Mouse (Mus musculus) neural tube, embryonic 13.5 days (tissue): ENCODE results near the gene Stab2. TPM values are rescaled to one million over a fixed set of nuclear protein-coding genes. Genes with fewer than 3 reads are reported as not detected.
A peak's percentile ranks its signal among the peaks of the same experiment; 100 is the strongest.

Experiments used
- ATAC-seq: fragments of 200-750 bp; cut with Nextera tagmentation; 2 replicates; pipeline ENCODE4 v1.8.0; 2017; ENCODE audit warnings: low read depth, mild to moderate bottlenecking, moderate TSS enrichment, moderate library complexity
- H3K27ac ChIP-seq: fragments of 300-500 bp; sonication (generic); replicated peaks from 2 replicates; pipeline ENCODE4 v1.5.1; 2015; ENCODE audit warnings: moderate library complexity, mild to moderate bottlenecking, inconsistent platforms
- H3K27me3 ChIP-seq: fragments of 300-500 bp; sonication (generic); 2 replicates; pipeline ENCODE4 v1.6.1; 2015; ENCODE audit warnings: mild to moderate bottlenecking, inconsistent platforms
- H3K36me3 ChIP-seq: fragments of 300-500 bp; sonication (generic); 2 replicates; pipeline ENCODE4 v1.6.1; 2015; ENCODE audit warnings: mild to moderate bottlenecking, inconsistent platforms
- H3K4me1 ChIP-seq: fragments of 300-500 bp; sonication (generic); replicated peaks from 2 replicates; pipeline ENCODE4 v1.6.1; 2015; ENCODE audit warnings: inconsistent platforms
- H3K4me2 ChIP-seq: fragments of 300-500 bp; sonication (generic); 2 replicates; pipeline ENCODE4 v1.6.1; 2015; ENCODE audit warnings: inconsistent platforms, mild to moderate bottlenecking, moderate library complexity
- H3K4me3 ChIP-seq: fragments of 300-500 bp; sonication (generic); 2 replicates; pipeline ENCODE4 v1.5.1; 2015; ENCODE audit warnings: mild to moderate bottlenecking, inconsistent platforms
- H3K9ac ChIP-seq: fragments of 300-500 bp; sonication (generic); 2 replicates; pipeline ENCODE4 v1.6.1; 2015; ENCODE audit warnings: moderate library complexity, mild to moderate bottlenecking, inconsistent platforms
- H3K9me3 ChIP-seq: fragments of 300-500 bp; sonication (generic); 2 replicates; pipeline ENCODE4 v1.6.1; 2016; ENCODE audit warnings: inconsistent platforms
- WGBS: fragments of 180-500 bp; shearing (Covaris S2); methylation state at CpG from one replicate; pipeline ENCODE4 v1.1.7; 2015; 5-methylcytosine and 5-hydroxymethylcytosine counted together
- polyA plus RNA-seq: library from polyadenylated mRNA; unstranded; fragments of >200 nt; fragmentation: Nextera tagmentation; extraction: Ambion mirVana; gene quantifications from 2 replicates; pipeline ENCODE4 v1.2.1, GENCODE M21; 2015

Stab2 gene
- polyA plus RNA-seq, 1 experiment from 2014 or later, result 0.24 TPM

DNA sequence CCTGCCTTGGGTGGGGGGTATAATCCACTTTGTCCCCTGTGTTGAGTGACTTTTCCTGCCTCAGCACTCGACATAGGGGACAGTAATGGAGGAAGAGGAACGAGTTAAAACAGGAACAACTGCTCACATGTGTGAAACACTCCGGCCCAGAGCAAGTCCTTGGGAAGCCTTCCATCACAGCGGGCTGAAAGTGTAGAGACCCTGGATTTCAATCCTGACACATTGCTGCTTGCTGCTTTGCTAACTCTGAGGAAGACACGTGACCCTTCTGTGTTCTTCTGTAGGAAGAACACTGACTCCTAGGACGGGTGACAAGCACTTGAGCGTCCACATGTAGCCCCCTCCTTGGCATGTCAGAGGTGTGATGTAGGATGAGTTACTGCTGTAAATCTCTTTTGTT lies 192.7 kb downstream of the Stab2 start:
- H3K36me3 ChIP-seq, result no peaks in the 10 kb centered on the region
- no peak overlapping the region for H3K4me2 ChIP-seq
- H3K4me1 ChIP-seq, result peaks cover 10% of the 10 kb centered on the region
- H3K27me3 ChIP-seq, result no peaks in the 10 kb centered on the region
- no peak for ATAC-seq
- no peak overlapping the region for H3K4me3 ChIP-seq
- H3K9ac ChIP-seq, result no peak overlapping the region
- no peak overlapping the region for H3K27ac ChIP-seq
- no peaks in the 10 kb centered on the region for H3K9me3 ChIP-seq
- 86% methylated on average over 7 of the region's 7 CpGs for WGBS

DNA sequence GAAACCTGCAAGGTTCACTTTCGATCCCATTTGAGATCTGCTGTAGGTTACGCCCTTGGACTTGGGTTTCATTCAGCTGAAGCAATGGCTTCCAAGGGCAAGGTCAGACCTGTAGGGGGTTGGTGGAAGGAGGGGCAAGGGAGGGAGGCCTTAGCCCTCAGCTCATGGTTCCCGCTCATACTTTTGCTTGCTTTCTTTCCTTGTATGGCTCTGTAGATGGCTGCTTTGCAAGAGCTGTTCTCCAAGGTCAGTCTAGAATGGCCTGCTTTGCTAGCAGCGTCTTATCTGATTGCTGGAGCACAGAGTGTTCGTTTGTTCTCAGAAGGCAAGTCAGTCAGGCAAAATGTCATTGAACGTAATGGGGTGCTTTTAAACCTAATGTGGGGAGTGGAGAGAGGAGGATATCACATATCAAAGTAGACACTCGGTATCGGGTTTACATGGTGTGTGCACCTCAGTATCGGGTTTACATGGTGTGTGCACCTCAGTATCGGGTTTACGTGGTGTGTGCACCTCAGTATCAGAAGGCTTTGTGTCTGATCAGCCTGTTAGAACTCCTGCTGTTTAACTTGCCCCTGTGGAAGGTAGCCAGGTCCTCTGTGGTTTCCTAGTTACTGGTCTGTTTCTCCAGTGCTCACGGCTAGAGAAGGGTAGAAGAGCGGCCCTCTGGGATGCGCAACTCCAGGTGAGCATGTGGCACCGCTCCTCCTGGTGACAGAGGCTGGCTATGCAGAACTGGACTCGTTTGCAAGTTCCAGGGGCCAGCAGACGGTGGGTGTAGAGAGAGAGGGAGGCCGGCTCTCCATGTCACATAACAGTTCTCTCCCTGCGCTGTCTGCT lies 193.3 kb downstream of the Stab2 start:
- Histone ChIP-seq H3K27me3 (no peaks in the 10 kb centered on the region), H3K9ac (no peak overlapping the region), H3K36me3 (no peaks in the 10 kb centered on the region), H3K4me3 (no peak overlapping the region), H3K4me1 (peaks cover 4% of the 10 kb centered on the region), H3K9me3 (no peaks in the 10 kb centered on the region), H3K4me2 (no peak overlapping the region), H3K27ac (no peak overlapping the region)
- ATAC-seq, result no peak
- WGBS, result 81% methylated on average over 19 of the region's 19 CpGs

DNA sequence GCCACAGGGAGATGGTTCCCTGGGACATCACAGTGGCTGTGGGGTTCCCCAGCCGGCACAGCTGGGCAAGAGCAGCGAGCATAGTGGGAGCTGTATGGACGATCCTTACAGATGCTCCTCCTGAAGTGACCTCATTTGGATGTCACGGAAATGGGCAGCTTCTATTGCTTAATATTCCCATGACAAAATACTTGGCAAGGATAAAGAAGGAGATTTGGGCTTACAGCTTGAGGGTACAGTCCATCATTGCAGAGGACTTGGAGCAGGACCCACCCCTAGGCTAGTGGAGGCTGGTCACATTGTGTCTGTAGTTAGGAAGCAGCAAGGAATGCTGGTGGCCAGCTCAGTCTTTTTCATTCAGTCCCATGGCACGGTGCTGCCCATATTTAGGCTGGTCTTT lies 197.2 kb downstream of the Stab2 start:
- Histone ChIP-seq H3K4me2 (no peak overlapping the region), H3K27me3 (no peaks in the 10 kb centered on the region), H3K9me3 (no peaks in the 10 kb centered on the region), H3K9ac (no peak overlapping the region), H3K4me1 (peaks cover 5% of the 10 kb centered on the region), H3K36me3 (no peaks in the 10 kb centered on the region), H3K4me3 (no peak overlapping the region), H3K27ac (no peak overlapping the region)
- 91% methylated on average over 5 of the region's 5 CpGs for WGBS
- ATAC-seq, result no peak

DNA sequence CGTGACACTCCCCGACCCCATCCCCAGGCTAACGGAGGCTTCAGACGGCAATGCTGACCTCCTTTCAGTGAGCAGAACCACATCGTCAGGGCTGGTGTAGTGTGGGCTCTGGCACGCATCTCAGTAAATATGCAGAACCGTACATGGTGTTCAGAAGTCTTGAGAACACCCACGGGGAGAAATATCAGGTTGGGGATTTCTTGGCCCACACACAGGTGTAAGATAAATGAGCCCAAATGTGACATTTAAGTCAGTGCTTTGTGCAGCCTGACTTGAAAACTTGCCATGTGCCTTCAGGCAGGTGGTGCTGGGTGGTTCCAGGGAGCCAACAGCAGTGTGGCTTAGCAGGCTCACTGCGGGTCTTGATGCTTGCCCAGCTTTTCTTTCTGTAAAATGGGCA lies 197.8 kb downstream of the Stab2 start:
- WGBS, result 88% methylated on average over 9 of the region's 9 CpGs
- no peak overlapping the region for H3K4me2 ChIP-seq
- H3K4me1 ChIP-seq, result peaks cover 5% of the 10 kb centered on the region
- no peaks in the 10 kb centered on the region for H3K36me3 ChIP-seq
- no peak for ATAC-seq
- no peak overlapping the region for H3K27ac ChIP-seq
- no peaks in the 10 kb centered on the region for H3K27me3 ChIP-seq
- H3K9me3 ChIP-seq, result no peaks in the 10 kb centered on the region
- H3K4me3 ChIP-seq, result no peak overlapping the region
- no peak overlapping the region for H3K9ac ChIP-seq

DNA sequence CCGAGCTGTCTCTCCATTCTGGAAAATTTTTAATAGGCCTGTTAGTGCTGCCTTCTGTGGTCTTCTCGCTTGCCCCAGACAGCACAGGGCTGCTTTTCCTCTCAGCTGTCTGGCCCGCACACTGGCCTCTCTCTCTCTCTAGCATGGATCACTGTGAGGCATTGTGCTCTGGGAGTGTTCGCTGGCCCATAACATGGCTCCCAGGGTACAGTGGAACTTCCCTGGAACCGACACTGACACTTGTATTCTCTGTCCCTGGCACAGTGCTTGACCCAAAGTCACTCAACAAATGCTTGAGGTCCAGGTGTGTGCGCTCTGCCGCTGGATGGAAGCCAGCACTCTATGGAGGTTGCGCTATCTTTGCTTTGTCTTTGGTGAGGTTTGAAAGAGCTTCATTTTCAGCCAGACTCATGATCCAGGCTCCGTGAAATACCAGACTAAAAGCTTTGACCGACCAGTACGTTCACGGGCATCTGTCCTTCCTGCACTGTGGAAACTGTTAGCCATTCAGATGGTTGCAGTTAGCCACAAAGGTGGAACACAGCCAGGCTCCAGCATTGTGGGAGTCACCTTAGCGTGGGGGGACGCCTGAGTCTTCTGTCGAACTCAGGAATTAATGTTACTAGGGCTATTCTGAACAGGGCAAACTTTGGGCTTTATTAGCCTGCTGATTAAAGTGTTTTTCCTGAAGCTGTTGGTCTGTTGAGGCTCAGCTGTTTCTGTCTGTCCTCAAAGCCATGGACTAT lies 199.6 kb downstream of the Stab2 start:
- no peaks in the 10 kb centered on the region for H3K27me3 ChIP-seq
- ATAC-seq, result peak; percentile 57; the same call in 1 of the 2 replicates
- no peaks in the 10 kb centered on the region for H3K9me3 ChIP-seq
- H3K9ac ChIP-seq, result no peak overlapping the region
- H3K4me3 ChIP-seq, result no peak overlapping the region
- no peaks in the 10 kb centered on the region for H3K36me3 ChIP-seq
- 74% methylated on average over 15 of the region's 15 CpGs for WGBS
- H3K27ac ChIP-seq, result no peak overlapping the region
- no peak overlapping the region for H3K4me2 ChIP-seq
- peaks cover 5% of the 10 kb centered on the region for H3K4me1 ChIP-seq

DNA sequence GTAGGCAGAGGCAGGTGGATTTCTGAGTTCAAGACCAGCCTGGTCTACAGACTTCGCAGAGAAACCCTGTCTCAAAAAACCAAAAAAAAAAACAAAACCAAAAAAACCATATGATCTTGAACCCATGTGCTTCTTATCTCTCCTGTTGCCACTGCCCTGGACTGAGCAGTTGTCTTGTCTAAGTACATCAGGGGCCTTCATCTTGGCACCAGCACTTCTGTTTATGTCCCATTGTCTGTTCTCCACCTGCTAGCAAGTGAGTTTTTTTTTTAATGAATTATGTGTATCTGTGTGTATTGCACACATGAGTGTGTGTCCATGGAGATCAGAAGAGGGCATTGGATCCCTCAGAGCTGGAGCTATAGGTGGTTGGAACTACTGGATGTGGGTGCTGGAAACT lies 200.5 kb downstream of the Stab2 start:
- no peaks in the 10 kb centered on the region for H3K36me3 ChIP-seq
- WGBS, result 100% methylated on average over 1 of the region's 1 CpGs
- no peak overlapping the region for H3K4me2 ChIP-seq
- no peak overlapping the region for H3K9ac ChIP-seq
- H3K9me3 ChIP-seq, result no peaks in the 10 kb centered on the region
- H3K4me1 ChIP-seq, result peaks cover 5% of the 10 kb centered on the region
- H3K4me3 ChIP-seq, result no peak overlapping the region
- no peaks in the 10 kb centered on the region for H3K27me3 ChIP-seq
- H3K27ac ChIP-seq, result no peak overlapping the region
- ATAC-seq, result no peak

DNA sequence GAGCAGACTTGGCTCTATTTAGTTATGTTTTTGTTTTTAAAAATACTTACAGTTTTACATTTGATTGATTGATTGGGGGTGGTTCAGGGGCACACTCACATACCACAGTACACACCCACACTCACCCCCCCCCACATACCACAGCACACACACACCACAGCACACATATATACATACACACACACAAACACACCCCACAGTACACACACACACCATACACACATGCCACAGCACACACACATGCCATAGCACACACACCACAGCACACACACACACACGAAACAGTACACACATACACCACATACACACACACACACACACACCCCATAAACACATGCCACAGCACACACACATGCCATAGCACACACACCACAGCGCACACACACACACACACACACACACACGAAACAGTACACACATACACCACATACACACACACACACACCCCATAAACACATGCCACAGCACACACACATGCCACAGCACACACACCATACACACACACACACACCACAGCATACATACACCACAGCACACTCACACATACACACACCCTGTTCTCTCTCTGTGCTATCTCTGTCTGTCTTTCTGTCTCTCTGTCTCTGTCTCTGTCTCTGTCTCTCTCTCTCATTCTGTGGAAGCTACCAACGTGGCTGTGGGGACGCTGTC lies 211.6 kb downstream of the Stab2 start:
- no peak for ATAC-seq
- H3K9me3 ChIP-seq, result no peaks in the 10 kb centered on the region
- no peaks in the 10 kb centered on the region for H3K27me3 ChIP-seq
- no peak overlapping the region for H3K4me2 ChIP-seq
- no peak overlapping the region for H3K27ac ChIP-seq
- no peaks in the 10 kb centered on the region for H3K36me3 ChIP-seq
- H3K4me1 ChIP-seq, result no peaks in the 10 kb centered on the region
- 88% methylated on average over 5 of the region's 5 CpGs for WGBS
- H3K9ac ChIP-seq, result no peak overlapping the region
- H3K4me3 ChIP-seq, result no peak overlapping the region

DNA sequence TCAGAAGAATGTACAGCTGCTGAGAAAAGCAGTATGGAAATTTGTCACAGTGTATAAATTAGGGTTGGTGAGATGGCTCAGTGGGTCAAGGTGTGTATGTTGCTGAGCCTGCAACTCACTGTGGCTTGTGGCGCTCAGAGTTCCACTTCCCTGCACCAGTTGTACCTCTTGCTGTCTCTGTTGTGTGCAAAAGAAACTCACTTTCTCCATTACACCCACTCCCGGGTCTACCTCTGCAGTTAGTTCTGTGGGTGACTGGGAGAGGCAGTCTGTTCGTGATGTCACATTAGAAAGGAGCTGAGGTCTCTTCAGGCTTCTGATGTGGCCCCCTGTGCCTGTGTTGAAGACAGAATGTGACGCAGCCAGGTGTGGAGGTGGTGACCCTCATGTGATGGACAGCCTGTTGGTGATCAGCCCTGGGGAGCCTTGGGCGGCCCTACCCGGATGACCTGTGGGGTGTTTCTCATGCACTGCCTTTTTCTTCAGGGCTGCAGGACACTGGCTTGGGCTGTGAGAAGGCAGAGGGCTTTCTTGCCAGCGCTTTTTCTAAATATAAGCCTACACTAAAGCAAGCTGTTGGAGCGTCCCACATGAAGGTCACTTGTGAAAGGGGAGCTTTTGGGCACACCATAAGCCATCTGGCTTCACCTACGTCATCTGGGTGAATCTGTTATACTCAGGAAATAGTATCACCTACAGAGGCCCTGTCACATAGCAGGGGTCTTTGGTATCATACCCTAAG lies 212.9 kb downstream of the Stab2 start:
- Histone ChIP-seq H3K36me3 (no peaks in the 10 kb centered on the region), H3K27me3 (no peaks in the 10 kb centered on the region), H3K4me1 (no peaks in the 10 kb centered on the region), H3K9me3 (no peaks in the 10 kb centered on the region), H3K4me2 (no peak overlapping the region), H3K9ac (no peak overlapping the region), H3K27ac (no peak overlapping the region), H3K4me3 (no peak overlapping the region)
- WGBS, result 93% methylated on average over 9 of the region's 9 CpGs
- no peak for ATAC-seq

DNA sequence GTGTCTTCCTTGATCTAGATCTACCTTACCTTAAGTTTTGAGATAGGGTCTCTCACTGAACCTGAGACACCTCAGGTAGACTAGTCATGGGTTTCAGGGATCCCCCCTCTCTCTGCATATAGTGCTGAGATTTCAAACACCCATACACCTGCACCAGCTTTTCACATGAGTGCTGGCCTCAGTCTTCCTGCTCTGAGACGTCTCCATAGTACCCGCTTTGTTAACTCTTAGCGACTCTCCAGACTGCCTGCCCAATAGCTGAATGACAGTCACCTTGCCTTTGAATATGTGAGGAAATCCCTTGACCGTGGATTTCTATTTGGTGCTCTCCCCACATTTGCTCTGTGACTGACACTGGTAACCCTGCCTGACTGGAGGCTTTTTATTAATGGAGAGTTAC lies 213.6 kb downstream of the Stab2 start:
- 89% methylated on average over 4 of the region's 4 CpGs for WGBS
- no peaks in the 10 kb centered on the region for H3K36me3 ChIP-seq

DNA sequence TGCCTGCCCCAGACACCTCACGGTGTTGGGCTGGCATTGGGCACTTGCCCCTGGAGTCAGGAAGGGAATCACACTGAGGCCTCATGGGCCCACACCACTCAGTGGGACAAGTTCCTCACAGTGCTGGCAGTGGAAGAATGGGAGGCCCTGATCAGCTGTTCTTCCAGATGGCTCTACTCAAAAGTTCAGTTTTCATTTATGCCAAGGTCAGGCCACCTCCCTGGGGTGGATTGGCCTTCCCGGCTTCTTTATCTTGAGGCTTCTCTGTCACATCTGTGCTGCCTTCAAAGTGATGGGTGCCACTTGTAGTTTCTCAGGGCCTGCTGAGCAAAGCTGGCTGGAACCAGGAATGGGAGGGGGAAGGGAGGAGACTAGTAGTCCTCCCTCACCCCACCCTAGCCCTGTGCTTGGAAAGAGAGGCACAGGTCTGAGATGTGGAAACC lies 214.3 kb downstream of the Stab2 start:
- WGBS, result 73% methylated on average over 2 of the region's 2 CpGs
- ATAC-seq, result 0 out of 2 replicates have a peak, but pooled peaks have one; percentile 28
- Histone ChIP-seq H3K27ac (no peak overlapping the region), H3K4me2 (no peak overlapping the region), H3K4me3 (no peak overlapping the region), H3K9ac (no peak overlapping the region), H3K36me3 (no peaks in the 10 kb centered on the region), H3K4me1 (peaks cover 13% of the 10 kb centered on the region), H3K27me3 (no peaks in the 10 kb centered on the region), H3K9me3 (no peaks in the 10 kb centered on the region)

More for the DNA sequence above, 213.6 kb downstream of the Stab2 start:
- Histone ChIP-seq H3K4me2 (no peak overlapping the region), H3K9ac (no peak overlapping the region), H3K4me3 (no peak overlapping the region), H3K9me3 (no peaks in the 10 kb centered on the region), H3K27ac (no peak overlapping the region), H3K4me1 (peaks cover 6% of the 10 kb centered on the region), H3K27me3 (no peaks in the 10 kb centered on the region)
- no peak for ATAC-seq

DNA sequence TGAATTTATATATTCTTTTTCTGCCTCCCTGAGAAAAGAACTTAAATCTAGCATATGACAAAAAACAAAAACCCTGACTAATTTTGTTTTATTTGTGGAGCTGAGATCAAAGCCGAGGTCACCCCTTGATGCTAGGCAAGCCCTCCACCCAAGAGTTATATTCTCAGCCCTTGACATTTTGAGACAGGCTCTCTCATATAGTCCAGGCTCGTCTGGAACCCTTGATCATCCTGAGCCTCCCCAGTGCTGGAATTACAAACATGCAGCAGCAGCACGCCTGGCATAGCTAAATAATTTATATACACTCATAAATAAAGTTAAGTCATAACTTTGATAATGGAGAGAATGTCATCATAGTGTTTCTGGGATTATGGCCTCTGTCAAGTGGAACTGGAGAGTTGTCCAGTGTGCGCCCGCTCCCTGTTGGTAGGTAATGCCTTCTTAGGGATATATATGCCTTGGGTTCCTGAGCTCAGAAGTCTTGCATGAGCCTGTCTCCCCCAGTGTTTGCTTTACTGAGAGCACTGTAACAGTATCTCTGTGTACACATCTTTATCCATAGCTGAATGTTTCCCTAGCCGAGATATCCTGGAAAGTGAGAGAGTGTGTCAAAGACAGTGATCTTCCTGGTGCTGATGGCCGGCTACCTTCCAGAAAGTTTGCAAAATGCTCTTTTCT lies 216.2 kb downstream of the Stab2 start:
- Histone ChIP-seq H3K9me3 (no peaks in the 10 kb centered on the region), H3K27me3 (no peaks in the 10 kb centered on the region), H3K4me1 (peaks cover 22% of the 10 kb centered on the region), H3K36me3 (no peaks in the 10 kb centered on the region), H3K4me3 (no peak overlapping the region), H3K27ac (no peak overlapping the region), H3K9ac (no peak overlapping the region), H3K4me2 (no peak overlapping the region)
- WGBS, result 73% methylated on average over 7 of the region's 7 CpGs
- ATAC-seq, result no peak
